Mouse (Mus musculus) E14TG2a.4 (cell line): Measurements from ENCODE around the gene Tmem86b.
A peak's percentile ranks its signal among the peaks of the same experiment; 100 is the strongest.

ENCODE experiments used
- H3K27me3 ChIP-seq: 2 replicates; pipeline ENCODE4 v1.6.1; 2014; ENCODE audit warnings: low read length, control low read depth; ENCODE audit not compliant: insufficient read depth
- H3K36me3 ChIP-seq: 2 replicates; pipeline ENCODE4 v1.6.1; 2014; ENCODE audit warnings: low read length, control low read depth; ENCODE audit not compliant: insufficient read depth
- H3K4me1 ChIP-seq: replicated peaks from 2 replicates; pipeline ENCODE4 v1.6.1; 2014; ENCODE audit warnings: low read depth, low read length, control low read depth
- H3K4me3 ChIP-seq: replicated peaks from 2 replicates; pipeline ENCODE4 v1.5.1; 2014; ENCODE audit warnings: mild to moderate bottlenecking, low read length
- H3K9me3 ChIP-seq: 2 replicates; pipeline ENCODE4 v1.6.1; 2014; ENCODE audit warnings: low read length, control low read depth
- CTCF ChIP-seq: conservative IDR thresholded peaks from 2 replicates; pipeline ENCODE4 v1.5.1; 2014; ENCODE audit warnings: low read length
- NANOG ChIP-seq: IDR thresholded peaks from 2 replicates; pipeline ENCODE4 v1.6.1; 2014; ENCODE audit warnings: borderline replicate concordance, low read length, mixed read lengths
- POU5F1 ChIP-seq: IDR thresholded peaks from 2 replicates; pipeline ENCODE4 v1.6.1; 2014; ENCODE audit warnings: low read length, borderline replicate concordance

The Tmem86b gene

GRCm38 (mm10) chr7:4623544-4624189 lies 7.6 kb downstream of the Tmem86b start:
- no peaks in the 10 kb centered on the region for H3K9me3 ChIP-seq
- no peak for TF ChIP-seq NANOG
- TF ChIP-seq CTCF, result peak; percentile 41
- no peaks in the 10 kb centered on the region for H3K27me3 ChIP-seq

GRCm38 (mm10) chr7:4619979-4620378 lies 11.2 kb downstream of the Tmem86b start:
- Histone ChIP-seq H3K9me3 (no peaks in the 10 kb centered on the region), H3K27me3 (no peaks in the 10 kb centered on the region), H3K4me1 (no peaks in the 10 kb centered on the region), H3K36me3 (no peaks in the 10 kb centered on the region), H3K4me3 (no peak overlapping the region)
- TF ChIP-seq POU5F1 (no peak), CTCF (no peak), NANOG (no peak)

More at GRCm38 (mm10) chr7:4623544-4624189, 7.6 kb downstream of the Tmem86b start:
- Histone ChIP-seq H3K4me1 (no peaks in the 10 kb centered on the region), H3K36me3 (peaks cover 10% of the 10 kb centered on the region), H3K4me3 (no peak overlapping the region)

- Histone ChIP-seq H3K4me1 (peaks cover 10% of the 10 kb centered on the region), H3K4me3 (no peak overlapping the region), H3K9me3 (no peaks in the 10 kb centered on the region), H3K27me3 (0 out of 2 replicates have a peak, but pooled peaks cover 5% of the 10 kb centered on the region), H3K36me3 (no peaks in the 10 kb centered on the region)
- no peak for TF ChIP-seq CTCF
- no peak for TF ChIP-seq POU5F1
- TF ChIP-seq NANOG, result no peak
These were observed 17.4 kb downstream of the Tmem86b start for GRCm38 (mm10) chr7:4613740-4614403.

GRCm38 (mm10) chr7:4612956-4613355 lies 18.3 kb downstream of the Tmem86b start:
- Histone ChIP-seq H3K4me1 (peaks cover 12% of the 10 kb centered on the region), H3K27me3 (0 out of 2 replicates have a peak, but pooled peaks cover 5% of the 10 kb centered on the region), H3K36me3 (no peaks in the 10 kb centered on the region), H3K9me3 (no peaks in the 10 kb centered on the region), H3K4me3 (no peak overlapping the region)
- TF ChIP-seq POU5F1, result no peak
- TF ChIP-seq CTCF, result no peak
- TF ChIP-seq NANOG, result no peak

GRCm38 (mm10) chr7:4612386-4612785 lies 18.8 kb downstream of the Tmem86b start:
- Histone ChIP-seq H3K4me1 (peaks cover 13% of the 10 kb centered on the region), H3K4me3 (peak overlapping the region; percentile 53), H3K27me3 (0 out of 2 replicates have a peak, but pooled peaks cover 5% of the 10 kb centered on the region), H3K9me3 (no peaks in the 10 kb centered on the region), H3K36me3 (no peaks in the 10 kb centered on the region)
- TF ChIP-seq NANOG, result no peak
- no peak for TF ChIP-seq POU5F1
- TF ChIP-seq CTCF, result no peak

DNA sequence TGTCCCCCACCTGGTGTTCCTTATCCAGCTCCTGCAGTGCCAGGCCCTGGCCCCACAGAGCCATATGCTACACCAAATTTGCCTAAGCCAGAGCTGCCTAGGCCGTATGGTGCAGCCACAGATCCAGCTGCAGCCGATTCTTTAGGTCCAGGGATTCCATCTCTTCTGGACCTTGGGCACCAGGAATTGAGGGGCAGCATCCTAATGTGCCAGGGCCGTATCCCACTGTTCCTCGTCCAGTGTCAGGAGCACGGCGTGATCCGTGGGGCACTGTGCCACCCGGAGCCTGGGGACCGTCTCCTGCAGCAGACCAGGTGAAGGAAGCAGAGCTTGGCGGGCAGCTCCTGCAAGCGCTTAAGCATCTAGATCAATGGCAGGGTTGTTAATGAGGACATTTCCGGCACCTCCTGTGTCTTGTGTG lies 19.3 kb downstream of the Tmem86b start:
- Histone ChIP-seq H3K9me3 (no peaks in the 10 kb centered on the region), H3K27me3 (0 out of 2 replicates have a peak, but pooled peaks cover 5% of the 10 kb centered on the region), H3K4me3 (peak overlapping the region; percentile 53), H3K4me1 (peaks cover 13% of the 10 kb centered on the region), H3K36me3 (no peaks in the 10 kb centered on the region)
- no peak for TF ChIP-seq CTCF
- TF ChIP-seq NANOG, result no peak
- TF ChIP-seq POU5F1, result no peak

DNA sequence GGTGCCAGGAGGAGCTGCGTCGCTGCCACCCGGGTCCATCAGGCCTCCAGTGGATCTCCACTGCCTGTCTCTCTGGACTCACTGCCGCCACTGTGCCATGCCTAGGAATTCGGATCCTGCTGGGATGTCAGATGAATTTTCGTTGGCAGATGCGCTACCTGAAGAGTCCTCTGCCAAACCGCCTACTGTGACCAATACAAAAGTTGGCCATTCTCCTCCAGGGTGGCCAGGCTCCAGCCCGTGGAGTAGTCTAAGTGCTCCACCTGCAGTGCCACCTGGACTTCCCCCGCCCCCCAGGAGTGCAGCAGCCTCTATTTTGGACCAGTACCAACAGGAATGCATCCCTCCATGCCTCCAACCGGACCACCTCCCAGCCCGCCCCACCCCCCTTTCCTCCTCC lies 19.7 kb downstream of the Tmem86b start:
- Histone ChIP-seq H3K4me1 (peaks cover 13% of the 10 kb centered on the region), H3K36me3 (no peaks in the 10 kb centered on the region), H3K9me3 (no peaks in the 10 kb centered on the region), H3K27me3 (0 out of 2 replicates have a peak, but pooled peaks cover 5% of the 10 kb centered on the region), H3K4me3 (peak overlapping the region; percentile 53)
- TF ChIP-seq NANOG (no peak), CTCF (no peak), POU5F1 (no peak)

DNA sequence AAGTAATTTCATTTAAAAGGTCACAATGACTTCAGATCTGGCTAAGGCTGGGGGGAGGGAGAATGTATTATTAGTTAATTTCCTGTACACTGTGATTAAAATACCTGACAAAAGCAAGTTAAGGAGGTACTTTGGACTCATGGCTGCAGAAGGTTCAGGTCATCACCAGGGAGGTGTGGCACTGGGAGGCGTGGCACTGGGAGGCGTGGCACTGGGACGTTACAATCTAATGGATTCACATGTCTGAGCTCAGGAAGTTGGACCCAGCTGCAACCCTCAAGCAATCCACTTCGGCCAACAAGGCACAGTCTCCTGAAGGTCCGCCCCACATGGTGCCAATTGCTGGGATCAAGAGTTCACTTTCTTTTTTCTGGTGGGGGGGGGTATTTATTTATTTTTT lies 23.2 kb downstream of the Tmem86b start:
- Histone ChIP-seq H3K27me3 (0 out of 2 replicates have a peak, but pooled peaks cover 5% of the 10 kb centered on the region), H3K9me3 (no peaks in the 10 kb centered on the region), H3K36me3 (no peaks in the 10 kb centered on the region), H3K4me3 (no peak overlapping the region), H3K4me1 (peaks cover 13% of the 10 kb centered on the region)
- TF ChIP-seq POU5F1, result no peak
- no peak for TF ChIP-seq CTCF
- no peak for TF ChIP-seq NANOG

DNA sequence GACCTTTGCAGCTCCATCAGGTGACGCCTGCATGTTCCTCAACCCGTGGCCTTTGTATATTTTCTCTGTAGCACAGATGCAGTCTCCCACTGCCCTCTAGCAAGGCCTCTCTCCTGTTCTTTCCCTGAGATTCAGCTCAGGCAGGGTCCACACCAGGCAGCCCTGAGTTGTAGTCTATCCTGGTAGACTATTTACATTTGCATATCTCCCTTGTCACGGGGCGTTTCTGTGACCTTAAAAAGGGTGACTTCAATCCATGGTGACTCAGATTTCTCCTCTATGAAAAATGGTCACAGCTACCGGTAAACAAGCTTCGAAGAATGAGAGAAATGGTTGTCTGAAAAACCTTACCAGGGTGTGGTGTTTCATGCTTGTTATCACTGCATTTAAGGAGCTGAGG lies 27.3 kb downstream of the Tmem86b start, which contains the start of gene Ptprh:
Gene Ptprh, minus strand, starts transcription at position 169 of the 400 bp plus-strand sequence.
- Histone ChIP-seq H3K4me3 (no peak within 1 kb of the TSS), H3K4me1 (0 out of 2 replicates have a peak, but pooled peaks cover 3% of the 10 kb centered on the region), H3K27me3 (no peaks in the 10 kb centered on the region), H3K36me3 (no peaks in the 10 kb centered on the region), H3K9me3 (peaks cover 7% of the 10 kb centered on the region; the same call in 1 of the 2 replicates)
- no peak for TF ChIP-seq POU5F1
- TF ChIP-seq NANOG, result no peak
- no peak for TF ChIP-seq CTCF
